In genomic region chr10:94087367-94088077, GRCm38 (mm10) we compare ENCODE assay signal across 9 mouse cellular contexts. TPM values are rescaled to one million over a fixed set of nuclear protein-coding genes. Genes with fewer than 3 reads are reported as not detected.
DNase-seq lines count a peak whose midpoint lies in the region; ATAC-seq and TF ChIP-seq lines count a peak whose summit lies in the region.
"Had no signal": no experiment of that assay in that cellular context is flagged by ENCODE, and none has a peak within 500 bp of the region (broad histone marks: within the 10 kb centered on the region; RNA-seq: fewer than 3 reads in every experiment).

No protein-coding gene starts in this region.

- H3K27me3 ChIP-seq in kidney, postnatal 0 days (ENCODE audit: insufficient read depth, low read length): no peaks in the 10 kb centered on the region
- no peaks in the 10 kb centered on the region for H3K27me3 ChIP-seq in midbrain, embryonic 16.5 days (ENCODE audit: control insufficient read depth, insufficient read depth, low read depth, low read length)
- H3K27me3 ChIP-seq: heart, embryonic 13.5 days had no signal

- no peak overlapping the region for H3K4me3 ChIP-seq in kidney, postnatal 0 days (replicated peaks; ENCODE audit: low read depth, low read length)
- H3K4me3 ChIP-seq in midbrain, embryonic 16.5 days (ENCODE audit: low read depth, low read length): no peak overlapping the region
- H3K4me3 ChIP-seq: heart, embryonic 13.5 days had no signal

- 79% methylated on average over 8 of the region's 11 CpGs for WGBS in kidney, postnatal 0 days
- WGBS in midbrain, embryonic 16.5 days: 29% methylated on average over 10 of the region's 11 CpGs

- no peak overlapping the region for H3K9ac ChIP-seq in kidney, postnatal 0 days (ENCODE audit: low read depth, low read length)
- no peak overlapping the region for H3K9ac ChIP-seq in midbrain, embryonic 16.5 days (ENCODE audit: low read depth, low read length)
- H3K9ac ChIP-seq: heart, embryonic 13.5 days had no signal

- H3K9me3 ChIP-seq in kidney, postnatal 0 days (replicated peaks; ENCODE audit: low read length): no peaks in the 10 kb centered on the region
- H3K9me3 ChIP-seq in midbrain, embryonic 16.5 days (replicated peaks; ENCODE audit: control insufficient read depth, low read length, poor library complexity, severe bottlenecking): peaks cover 5% of the 10 kb centered on the region; the same call in 1 of the 2 replicates

- H3K4me2 ChIP-seq in kidney, postnatal 0 days (ENCODE audit: low read length): no peak overlapping the region
- no peak overlapping the region for H3K4me2 ChIP-seq in midbrain, embryonic 16.5 days (ENCODE audit: low read length)
- H3K4me2 ChIP-seq: heart, embryonic 13.5 days had no signal

- peak; percentile 27 for DNase-seq in ovary, postnatal 36 days (ENCODE audit: low spot score)
- DNase-seq in ovary, postnatal 10 days (ENCODE audit: low spot score): no peak
- peak; percentile 19 for DNase-seq in fibroblast of lung, adult 2 months (ENCODE audit: low read depth)
- peak; percentile 30 for DNase-seq in kidney, postnatal 0 days (ENCODE audit: low spot score)
- no peak for DNase-seq in spleen, adult 12 weeks (ENCODE audit: low spot score)
- DNase-seq in testis, postnatal 10 days (ENCODE audit: low spot score): no peak
- DNase-seq in urinary bladder, postnatal 4 days (ENCODE audit: low spot score in 2 of 2): no peak

- H3K27ac ChIP-seq in kidney, postnatal 0 days: no peak overlapping the region
- 0 out of 2 replicates have a peak overlapping the region, but pooled peaks have one; percentile 10 for H3K27ac ChIP-seq in midbrain, embryonic 16.5 days (ENCODE audit: low read length)
- H3K27ac ChIP-seq: heart, embryonic 13.5 days had no signal

- peaks cover 9% of the 10 kb centered on the region; the same call in 1 of the 2 replicates for H3K36me3 ChIP-seq in kidney, postnatal 0 days (ENCODE audit: insufficient read depth, low read length)
- H3K36me3 ChIP-seq in midbrain, embryonic 16.5 days (ENCODE audit: control insufficient read depth, insufficient read depth, low read length): no peaks in the 10 kb centered on the region

- H3K4me1 ChIP-seq in kidney, postnatal 0 days (replicated peaks; ENCODE audit: insufficient read depth, low read length): no peaks in the 10 kb centered on the region
- no peaks in the 10 kb centered on the region for H3K4me1 ChIP-seq in midbrain, embryonic 16.5 days (ENCODE audit: control insufficient read depth, insufficient read depth, low read length)

- TF ChIP-seq CTCF in kidney, postnatal 0 days (IDR thresholded peaks at IDR 0.05; ENCODE audit: low read depth): no peak

- ATAC-seq in kidney, postnatal 0 days (replicated peaks; ENCODE audit: low FRiP score, low read depth): no peak
- ATAC-seq in midbrain, embryonic 16.5 days: 0 out of 2 replicates have a peak, but pooled peaks have one; percentile 64

RNA-seq across cellular contexts. Expression of gene Fgd6, which starts 51.7 kb away (rescaled TPM):
- 2.3 TPM in 2 replicates for polyA plus RNA-seq in kidney, postnatal 0 days (2015; fragmentation: Nextera tagmentation; extraction: Ambion mirVana)
- 1.8 and 2.9 TPM in 2 replicates for polyA plus RNA-seq in midbrain, embryonic 16.5 days (2015; fragmentation: Nextera tagmentation; extraction: Ambion mirVana)

RNA-seq across cellular contexts. Expression of gene Vezt, which starts 51.9 kb away (rescaled TPM):
- polyA plus RNA-seq in kidney, postnatal 0 days (2015; fragmentation: Nextera tagmentation; extraction: Ambion mirVana): 20.8 and 22.0 TPM in 2 replicates
- polyA plus RNA-seq in midbrain, embryonic 16.5 days (2015; fragmentation: Nextera tagmentation; extraction: Ambion mirVana): 59.4 and 68.1 TPM in 2 replicates

Comparison
In these comparisons a context has a peak if more than half of its experiments do, and no peak if none do; other contexts are left out.
1. DNase-seq: peak in ovary, postnatal 36 days (single experiment), fibroblast of lung, adult 2 months (single experiment) and kidney, postnatal 0 days (single experiment); none in ovary, postnatal 10 days (single experiment), spleen, adult 12 weeks (single experiment), testis, postnatal 10 days (single experiment) and urinary bladder, postnatal 4 days (0 of 2).